Comparison of ENCODE assay signal across 11 mouse cellular contexts in genomic region chr11:76809450-76809849, GRCm38 (mm10). TPM values are rescaled to one million over a fixed set of nuclear protein-coding genes. Genes with fewer than 3 reads are reported as not detected.
DNase-seq lines count a peak whose midpoint lies in the region; ATAC-seq lines count a peak whose summit lies in the region.
"Had no signal": no experiment of that assay in that cellular context is flagged by ENCODE, and none has a peak within 500 bp of the region (broad histone marks: within the 10 kb centered on the region; RNA-seq: fewer than 3 reads in every experiment).

No protein-coding gene starts in this region.

- ATAC-seq in granulocyte monocyte progenitor cell, adult 5-6 weeks (replicated peaks; ENCODE audit: poor library complexity, severe bottlenecking), result no peak
- ATAC-seq: activated CD4-positive, CD25-positive, alpha-beta regulatory T cell, adult 4 months; midbrain, embryonic 16.5 days had no signal

- intact Hi-C loops in heart, postnatal 25 days (cut with DNase I), result no loop called here

- DNase-seq in heart, adult 11 months, result peak; percentile 93
- no peak for DNase-seq in heart, postnatal 25 days (ENCODE audit: low spot score)
- DNase-seq in brain, adult 2 months (ENCODE audit: low read depth, low spot score), result peak; percentile 98
- DNase-seq in cerebellum, adult 9-11 months, result peak; percentile 90
- peak; percentile 34 to 38 for DNase-seq in layer of hippocampus, adult 8-10 months (ENCODE audit: low spot score in 2 of 2)
- no peak for DNase-seq in kidney, adult 11 months
- DNase-seq in left cerebral cortex, adult 18-20 months (ENCODE audit: low spot score in 2 of 2), result no peak
- DNase-seq: thymus, postnatal 4 days had no signal

RNA-seq across cellular contexts. Expression of gene Cpd, which starts 37.4 kb away (rescaled TPM):
- total RNA-seq in heart, postnatal 25 days (2021), result 10 to 100 TPM; 36.7 to 43.9 TPM
- 10 to 100 TPM; 62.5 to 68.6 (median 64.4) TPM for total RNA-seq in layer of hippocampus, adult 8-10 months (2022)
- total RNA-seq in left cerebral cortex, adult 18-20 months (2021), result 10 to 100 TPM; 51.7 to 54.2 TPM
- total RNA-seq in granulocyte monocyte progenitor cell, adult 5-6 weeks (2014; fragmentation: Nextera tagmentation), result 13.1 and 13.5 TPM in 2 replicates
- 21.1 and 22.2 TPM in 2 replicates for total RNA-seq in granulocyte monocyte progenitor cell, adult 5-6 weeks (2017)

RNA-seq across cellular contexts. Expression of gene Gosr1, which starts 46.1 kb away (rescaled TPM):
- 10 to 100 TPM; 25.2 to 26.7 TPM for total RNA-seq in heart, postnatal 25 days (2021)
- 10 to 100 TPM; 44.1 to 69.8 (median 54.0) TPM for total RNA-seq in layer of hippocampus, adult 8-10 months (2022)
- 10 to 100 TPM; 47.3 to 53.9 TPM for total RNA-seq in left cerebral cortex, adult 18-20 months (2021)
- 14.7 and 14.9 TPM in 2 replicates for total RNA-seq in granulocyte monocyte progenitor cell, adult 5-6 weeks (2014; fragmentation: Nextera tagmentation)
- 47.4 and 93.8 TPM in 2 replicates for total RNA-seq in granulocyte monocyte progenitor cell, adult 5-6 weeks (2017)

Comparison
In these comparisons a context has a peak if more than half of its experiments do, and no peak if none do; other contexts are left out.
1. DNase-seq: peak in heart, adult 11 months (single experiment), brain, adult 2 months (single experiment), cerebellum, adult 9-11 months (single experiment) and layer of hippocampus, adult 8-10 months (2 of 2); none in heart, postnatal 25 days (single experiment), kidney, adult 11 months (single experiment) and left cerebral cortex, adult 18-20 months (0 of 2).